Mouse (Mus musculus): ENCODE measurements around the gene Fastkd2.

The Fastkd2 gene

GRCm38 (mm10) chr1:63730240-63730771 lies at the start of gene Fastkd2, which contains the start of gene Mdh1b:
Gene Fastkd2 (plus strand): TSS chr1:63730614.
Gene Mdh1b (minus strand): TSS chr1:63730318.
- DNase-seq (ENCODE audit: low read depth, low spot score): peak; percentile 80

GRCm38 (mm10) chr1:63686827-63687226 lies 43.6 kb upstream of the Fastkd2 start, which contains the start of gene Dytn:
Gene Dytn (minus strand): TSS chr1:63686927.
- no peak for DNase-seq (ENCODE audit: low read depth, low spot score)

GRCm38 (mm10) chr1:63696861-63697260 lies 33.6 kb upstream of the Fastkd2 start:
- DNase-seq (ENCODE audit: low read depth, low spot score): no peak

- no peak for DNase-seq (ENCODE audit: low read depth, low spot score)
These were observed 24.7 kb upstream of the Fastkd2 start for GRCm38 (mm10) chr1:63705733-63706132.

GRCm38 (mm10) chr1:63708876-63709275 lies 21.5 kb upstream of the Fastkd2 start:
- DNase-seq (ENCODE audit: low read depth, low spot score): no peak

- no peak for DNase-seq (ENCODE audit: low read depth, low spot score)
These were observed 10.3 kb upstream of the Fastkd2 start for GRCm38 (mm10) chr1:63720161-63720560.

GRCm38 (mm10) chr1:63729796-63730195 lies 618 bp upstream of the Fastkd2 start:
- no peak for DNase-seq (ENCODE audit: low read depth, low spot score)

GRCm38 (mm10) chr1:63756005-63756404 lies 25.6 kb downstream of the Fastkd2 start:
- no peak for DNase-seq (ENCODE audit: low read depth, low spot score)

GRCm38 (mm10) chr1:63763212-63763694 lies 32.8 kb downstream of the Fastkd2 start:
- no peak for DNase-seq (ENCODE audit: low read depth, low spot score)

GRCm38 (mm10) chr1:63763881-63764386 lies 33.5 kb downstream of the Fastkd2 start:
- no peak for DNase-seq (ENCODE audit: low read depth, low spot score)

- DNase-seq (ENCODE audit: low read depth, low spot score): no peak
These were observed 34.0 kb downstream of the Fastkd2 start for GRCm38 (mm10) chr1:63764395-63764794.

- no peak for DNase-seq (ENCODE audit: low read depth, low spot score)
These were observed 37.7 kb downstream of the Fastkd2 start for GRCm38 (mm10) chr1:63768112-63768511.

GRCm38 (mm10) chr1:63769167-63769566 lies 38.8 kb downstream of the Fastkd2 start, which contains the start of gene 4933402D24Rik:
Gene 4933402D24Rik (minus strand): TSS chr1:63769267.
- DNase-seq (ENCODE audit: low read depth, low spot score): no peak

GRCm38 (mm10) chr1:63770309-63770708 lies 39.9 kb downstream of the Fastkd2 start:
- DNase-seq (ENCODE audit: low read depth, low spot score): no peak

- no peak for DNase-seq (ENCODE audit: low read depth, low spot score)
These were observed 46.0 kb downstream of the Fastkd2 start for GRCm38 (mm10) chr1:63776396-63776795.

- DNase-seq (ENCODE audit: low read depth, low spot score): no peak
These were observed 46.7 kb downstream of the Fastkd2 start for GRCm38 (mm10) chr1:63776902-63777630.

- no peak for DNase-seq (ENCODE audit: low read depth, low spot score)
These were observed 63.9 kb downstream of the Fastkd2 start for GRCm38 (mm10) chr1:63794326-63794725.

Data from WW6 (cell line).